Mouse (Mus musculus): ENCODE data around the gene Nt5e. TPM values are rescaled to one million over a fixed set of nuclear protein-coding genes. Genes with fewer than 3 reads are reported as not detected.

The Nt5e gene
- 1.3 TPM for polyA plus RNA-seq (2012; fragmentation: generic; extraction: Trizol)

DNA sequence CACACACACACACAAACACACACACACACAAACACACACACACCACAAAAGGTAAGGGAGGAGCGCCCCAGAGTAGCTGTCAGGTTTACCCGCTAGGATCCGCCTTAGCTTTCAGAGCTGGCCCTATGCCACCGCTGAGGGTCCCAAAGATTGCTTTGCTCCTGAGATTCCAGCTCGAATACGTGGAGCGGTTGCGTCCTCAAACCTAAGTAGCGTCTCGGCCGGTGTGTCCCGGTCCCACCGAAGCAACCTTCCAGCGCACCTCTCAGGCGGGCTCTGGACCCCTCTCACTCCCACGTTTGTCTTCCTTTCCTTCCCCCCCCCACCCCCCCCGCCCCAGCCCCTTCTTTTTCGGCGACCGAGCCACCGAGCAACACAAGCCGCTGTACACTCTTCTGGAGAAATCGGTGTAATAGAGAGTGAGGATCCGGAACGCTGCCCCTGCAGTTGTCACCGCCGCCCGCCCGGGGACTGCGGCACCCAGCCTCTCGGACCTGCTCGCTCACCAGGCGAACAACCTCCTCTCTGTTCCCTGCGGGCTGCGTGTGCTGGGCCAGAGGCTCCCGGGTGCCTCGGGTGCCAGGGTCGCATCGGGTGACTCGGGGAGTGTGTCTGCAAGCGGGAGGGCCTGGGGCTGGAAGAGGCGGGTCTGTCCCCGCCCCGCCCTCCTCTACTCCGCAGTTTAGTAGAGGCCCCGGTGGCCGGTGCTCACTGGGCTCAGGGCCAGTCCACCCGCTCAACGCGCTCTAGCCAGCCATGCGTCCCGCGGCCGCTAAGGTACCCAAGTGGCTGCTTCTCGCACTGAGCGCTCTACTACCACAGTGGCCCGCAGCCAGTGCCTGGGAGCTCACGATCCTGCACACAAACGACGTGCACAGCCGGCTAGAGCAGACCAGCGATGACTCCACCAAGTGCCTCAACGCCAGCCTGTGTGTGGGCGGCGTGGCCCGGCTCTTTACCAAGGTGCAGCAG lies at the start of gene Nt5e:
Gene Nt5e, plus strand, starts transcription at position 268 of the 972 bp plus-strand sequence.
- Histone ChIP-seq H3K4me2 (ENCODE audit: low read depth) (peak within 1 kb of the TSS; percentile 79), H3K4me3 (peak within 1 kb of the TSS; percentile 24), H3K79me2 (ENCODE audit: control insufficient read depth, insufficient read depth) (no peaks in the 10 kb centered on the region), H3ac (ENCODE audit: control insufficient read depth, insufficient read length) (peak within 1 kb of the TSS; percentile 41), H3K36me3 (ENCODE audit: control insufficient read depth, insufficient read depth) (no peaks in the 10 kb centered on the region), H3K27me3 (ENCODE audit: control insufficient read depth, insufficient read depth, insufficient read length) (no peaks in the 10 kb centered on the region)
- TF ChIP-seq MYOG (IDR thresholded peaks at IDR 0.05; ENCODE audit: control insufficient read depth in 1 of 3, insufficient read depth in 1 of 3, insufficient read length in 2 of 3, low read depth in 2 of 3) (no peak), E2F4 (IDR thresholded peaks at IDR 0.05; ENCODE audit: insufficient read depth) (no peak), POLR2A (IDR thresholded peaks at IDR 0.05; ENCODE audit: insufficient read length, low read depth) (peak; percentile 71), POLR2AphosphoS2 (IDR thresholded peaks at IDR 0.05; ENCODE audit: insufficient read length, low read depth) (peak; percentile 65), CEBPB (IDR thresholded peaks at IDR 0.05; ENCODE audit: insufficient read depth, poor library complexity, severe bottlenecking) (no peak), MYOD1 (IDR thresholded peaks at IDR 0.05; ENCODE audit: control insufficient read depth in 1 of 3, insufficient read length in 2 of 3, low read depth in 2 of 3) (peak in 1 of 3 experiments; percentile 21), MAX (IDR thresholded peaks at IDR 0.05; ENCODE audit: low read depth) (no peak)

DNA sequence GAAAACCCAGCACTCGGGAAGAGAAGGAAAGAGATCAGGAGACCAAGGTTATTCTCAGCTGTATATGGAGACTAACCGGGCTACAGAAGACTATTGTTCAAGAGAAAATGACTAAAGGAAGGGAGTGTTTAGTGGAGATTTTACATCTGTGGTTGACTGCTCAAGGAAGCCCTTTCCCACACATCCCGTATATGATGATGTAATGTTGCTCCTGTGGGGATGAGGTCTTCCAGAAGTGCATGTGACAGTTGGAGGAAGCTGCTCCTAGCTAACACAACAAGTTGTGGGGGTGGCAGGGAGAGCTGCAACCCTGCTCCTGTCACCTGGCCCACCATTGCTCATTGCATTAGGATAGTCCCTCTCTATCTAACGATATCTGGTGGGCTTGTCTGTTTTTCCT lies 49.4 kb upstream of the Nt5e start:
- no peaks in the 10 kb centered on the region for H3K27me3 ChIP-seq (ENCODE audit: control insufficient read depth, insufficient read depth, insufficient read length)
- no peak overlapping the region for H3K4me3 ChIP-seq
- H3K4me2 ChIP-seq (ENCODE audit: low read depth), result peak overlapping the region; percentile 60
- no peak overlapping the region for H3ac ChIP-seq (ENCODE audit: control insufficient read depth, insufficient read length)
- no peaks in the 10 kb centered on the region for H3K79me2 ChIP-seq (ENCODE audit: control insufficient read depth, insufficient read depth)
- TF ChIP-seq MYOD1 (IDR thresholded peaks at IDR 0.05; ENCODE audit: control insufficient read depth in 1 of 3, insufficient read length in 2 of 3, low read depth in 2 of 3) (no peak), TCF3 (IDR thresholded peaks at IDR 0.05; ENCODE audit: insufficient read length, low read depth) (no peak), TCF12 (IDR thresholded peaks at IDR 0.05; ENCODE audit: insufficient read depth, poor library complexity, severe bottlenecking) (no peak), CEBPB (IDR thresholded peaks at IDR 0.05; ENCODE audit: insufficient read depth, poor library complexity, severe bottlenecking) (no peak), SRF (IDR thresholded peaks at IDR 0.05; ENCODE audit: control insufficient read depth, insufficient read length, low read depth) (no peak), E2F4 (IDR thresholded peaks at IDR 0.05; ENCODE audit: insufficient read depth) (no peak), USF1 (IDR thresholded peaks at IDR 0.05; ENCODE audit: low read depth) (no peak), MAX (IDR thresholded peaks at IDR 0.05; ENCODE audit: low read depth) (no peak), POLR2AphosphoS2 (IDR thresholded peaks at IDR 0.05; ENCODE audit: insufficient read length, low read depth) (no peak), REST (IDR thresholded peaks at IDR 0.05; ENCODE audit: insufficient read depth, insufficient read length) (no peak)
- H3K36me3 ChIP-seq (ENCODE audit: control insufficient read depth, insufficient read depth), result no peaks in the 10 kb centered on the region

- Histone ChIP-seq H3ac (ENCODE audit: control insufficient read depth, insufficient read length) (no peak overlapping the region), H3K36me3 (ENCODE audit: control insufficient read depth, insufficient read depth) (no peaks in the 10 kb centered on the region), H3K27me3 (ENCODE audit: control insufficient read depth, insufficient read depth, insufficient read length) (no peaks in the 10 kb centered on the region), H3K4me2 (ENCODE audit: low read depth) (no peak overlapping the region), H3K79me2 (ENCODE audit: control insufficient read depth, insufficient read depth) (no peaks in the 10 kb centered on the region), H3K4me3 (no peak overlapping the region)
- TF ChIP-seq REST (IDR thresholded peaks at IDR 0.05; ENCODE audit: insufficient read depth, insufficient read length) (no peak), TCF12 (IDR thresholded peaks at IDR 0.05; ENCODE audit: insufficient read depth, poor library complexity, severe bottlenecking) (no peak), CEBPB (IDR thresholded peaks at IDR 0.05; ENCODE audit: insufficient read depth, poor library complexity, severe bottlenecking) (no peak), USF1 (IDR thresholded peaks at IDR 0.05; ENCODE audit: low read depth) (no peak), POLR2AphosphoS2 (IDR thresholded peaks at IDR 0.05; ENCODE audit: insufficient read length, low read depth) (no peak), MYOD1 (IDR thresholded peaks at IDR 0.05; ENCODE audit: control insufficient read depth in 1 of 3, insufficient read length in 2 of 3, low read depth in 2 of 3) (no peak), MYOG (IDR thresholded peaks at IDR 0.05; ENCODE audit: control insufficient read depth in 1 of 3, insufficient read depth in 1 of 3, insufficient read length in 2 of 3, low read depth in 2 of 3) (no peak), MAX (IDR thresholded peaks at IDR 0.05; ENCODE audit: low read depth) (no peak), TCF3 (IDR thresholded peaks at IDR 0.05; ENCODE audit: insufficient read length, low read depth) (no peak), E2F4 (IDR thresholded peaks at IDR 0.05; ENCODE audit: insufficient read depth) (no peak), SRF (IDR thresholded peaks at IDR 0.05; ENCODE audit: control insufficient read depth, insufficient read length, low read depth) (no peak), POLR2A (IDR thresholded peaks at IDR 0.05; ENCODE audit: insufficient read length, low read depth) (no peak)
Measured at GRCm38 (mm10) chr9:88279728-88280127, 47.3 kb upstream of the Nt5e start.

DNA sequence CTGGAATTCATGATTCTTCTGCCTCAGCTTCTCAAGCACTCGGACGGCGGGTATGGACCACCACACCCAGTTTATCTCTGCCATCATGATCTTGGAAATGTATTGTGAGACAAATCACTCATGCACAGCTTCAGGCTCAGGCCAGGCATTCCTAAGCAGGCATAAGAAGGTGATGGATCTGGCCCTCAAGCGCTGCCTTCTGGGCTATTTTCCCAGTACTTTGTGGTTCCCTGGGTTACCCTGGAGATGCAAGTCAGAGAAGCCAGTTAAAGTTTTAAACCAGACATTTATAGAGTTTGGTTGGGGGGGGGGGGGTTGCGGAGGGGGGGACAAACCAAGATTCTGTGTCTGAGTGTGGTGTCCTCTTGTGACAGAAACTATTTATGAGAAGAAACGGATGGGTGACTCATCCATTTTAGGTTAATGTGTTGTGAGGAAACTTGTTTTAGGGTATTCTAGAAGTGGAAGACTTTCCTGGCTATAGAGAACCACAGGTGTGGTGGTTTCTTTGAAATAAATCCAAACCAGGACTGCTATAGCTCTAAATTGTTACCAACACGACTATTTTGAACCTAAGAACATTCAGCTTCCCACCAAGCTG lies 37.3 kb upstream of the Nt5e start:
- Histone ChIP-seq H3K27me3 (ENCODE audit: control insufficient read depth, insufficient read depth, insufficient read length) (no peaks in the 10 kb centered on the region), H3K36me3 (ENCODE audit: control insufficient read depth, insufficient read depth) (no peaks in the 10 kb centered on the region), H3K4me3 (no peak overlapping the region), H3K79me2 (ENCODE audit: control insufficient read depth, insufficient read depth) (no peaks in the 10 kb centered on the region), H3ac (ENCODE audit: control insufficient read depth, insufficient read length) (no peak overlapping the region), H3K4me2 (ENCODE audit: low read depth) (no peak overlapping the region)
- no peak for TF ChIP-seq CEBPB (IDR thresholded peaks at IDR 0.05; ENCODE audit: insufficient read depth, poor library complexity, severe bottlenecking)
- no peak for TF ChIP-seq REST (IDR thresholded peaks at IDR 0.05; ENCODE audit: insufficient read depth, insufficient read length)
- TF ChIP-seq MYOD1 (IDR thresholded peaks at IDR 0.05; ENCODE audit: control insufficient read depth in 1 of 3, insufficient read length in 2 of 3, low read depth in 2 of 3), result no peak
- no peak for TF ChIP-seq USF1 (IDR thresholded peaks at IDR 0.05; ENCODE audit: low read depth)
- TF ChIP-seq E2F4 (IDR thresholded peaks at IDR 0.05; ENCODE audit: insufficient read depth), result no peak
- no peak for TF ChIP-seq TCF3 (IDR thresholded peaks at IDR 0.05; ENCODE audit: insufficient read length, low read depth)
- no peak for TF ChIP-seq SRF (IDR thresholded peaks at IDR 0.05; ENCODE audit: control insufficient read depth, insufficient read length, low read depth)
- TF ChIP-seq TCF12 (IDR thresholded peaks at IDR 0.05; ENCODE audit: insufficient read depth, poor library complexity, severe bottlenecking), result no peak
- TF ChIP-seq MAX (IDR thresholded peaks at IDR 0.05; ENCODE audit: low read depth), result no peak
- TF ChIP-seq MYOG (IDR thresholded peaks at IDR 0.05; ENCODE audit: control insufficient read depth in 1 of 3, insufficient read depth in 1 of 3, insufficient read length in 2 of 3, low read depth in 2 of 3), result no peak
- no peak for TF ChIP-seq POLR2AphosphoS2 (IDR thresholded peaks at IDR 0.05; ENCODE audit: insufficient read length, low read depth)
- no peak for TF ChIP-seq POLR2A (IDR thresholded peaks at IDR 0.05; ENCODE audit: insufficient read length, low read depth)
